Mouse (Mus musculus) lung, adult 2 months (tissue): ENCODE measurements at regions not wholly inside any gene's neighbourhood (a gene's known extent, or its start where the extent isn't known, plus 50 kb on each side); places are given as distances from the start of the nearest gene placed in this dataset.
A peak's percentile ranks its signal among the peaks of the same experiment; 100 is the strongest.

Source experiments
- DNase-seq: peaks from one replicate; pipeline ENCODE4 v3.0.0; 2022
- H3K4me1 ChIP-seq: fragments of 200-500 bp; 2 replicates; pipeline ENCODE4 v1.6.1; 2011; ENCODE audit warnings: low read length; ENCODE audit not compliant: control insufficient read depth, insufficient read depth
- H3K4me3 ChIP-seq: fragments of 200-500 bp; replicated peaks from 2 replicates; pipeline ENCODE3; 2011; ENCODE audit warnings: low read depth, mild to moderate bottlenecking, control low read depth, low read length; ENCODE audit errors: extremely low read depth
- CTCF ChIP-seq: fragments of 200-500 bp; IDR thresholded peaks from 2 replicates; pipeline ENCODE4 v1.5.1; 2011; ENCODE audit warnings: mild to moderate bottlenecking, low read length, control low read depth; ENCODE audit not compliant: insufficient read depth
- POLR2A ChIP-seq: fragments of 200-500 bp; IDR thresholded peaks from 2 replicates; pipeline ENCODE4 v1.6.1; 2011; ENCODE audit warnings: low read depth, mild to moderate bottlenecking, control low read depth, low read length, borderline replicate concordance; ENCODE audit errors: extremely low read depth
- WGBS: fragments of 180-500 bp; shearing (Covaris S2); methylation state at CpG from one replicate; pipeline ENCODE4 v1.1.7; 2018; 5-methylcytosine and 5-hydroxymethylcytosine counted together

- no peak for DNase-seq
- no peak overlapping the region for H3K4me3 ChIP-seq
- TF ChIP-seq POLR2A (no peak), CTCF (no peak)
- WGBS, result 68% methylated on average over 4 of the region's 4 CpGs
- H3K4me1 ChIP-seq, result peaks cover 6% of the 10 kb centered on the region; the same call in 1 of the 2 replicates
Observed at GRCm38 (mm10) chr10:99635796-99636195, 123.7 kb downstream of the Csl start.

- DNase-seq, result no peak
- 72% methylated on average over 7 of the region's 7 CpGs for WGBS
- no peak overlapping the region for H3K4me3 ChIP-seq
- TF ChIP-seq POLR2A, result no peak
- TF ChIP-seq CTCF, result no peak
- peaks cover 6% of the 10 kb centered on the region; the same call in 1 of the 2 replicates for H3K4me1 ChIP-seq
Observed at GRCm38 (mm10) chr10:99639022-99639421, 120.4 kb downstream of the Csl start.

- TF ChIP-seq CTCF, result no peak
- no peak for TF ChIP-seq POLR2A
- H3K4me1 ChIP-seq, result peaks cover 6% of the 10 kb centered on the region; the same call in 1 of the 2 replicates
- WGBS, result 33% methylated on average over 5 of the region's 5 CpGs
- no peak overlapping the region for H3K4me3 ChIP-seq
- no peak for DNase-seq
Observed at GRCm38 (mm10) chr10:99639469-99639868, 120.0 kb downstream of the Csl start.

GRCm38 (mm10) chr10:99641784-99642183 lies 117.7 kb downstream of the Csl start:
- peaks cover 3% of the 10 kb centered on the region; the same call in 1 of the 2 replicates for H3K4me1 ChIP-seq
- TF ChIP-seq POLR2A, result no peak
- peak; percentile 83 for TF ChIP-seq CTCF
- DNase-seq, result peak; percentile 31
- WGBS, result 8% methylated on average over 11 of the region's 11 CpGs
- no peak overlapping the region for H3K4me3 ChIP-seq

GRCm38 (mm10) chr10:99642201-99642827 lies 117.1 kb downstream of the Csl start:
- no peak for DNase-seq
- WGBS, result 54% methylated on average over 4 of the region's 4 CpGs
- Histone ChIP-seq H3K4me3 (no peak overlapping the region), H3K4me1 (peaks cover 3% of the 10 kb centered on the region; the same call in 1 of the 2 replicates)
- TF ChIP-seq POLR2A (no peak), CTCF (no peak)

- Histone ChIP-seq H3K4me3 (no peak overlapping the region), H3K4me1 (no peaks in the 10 kb centered on the region)
- TF ChIP-seq POLR2A (no peak), CTCF (no peak)
- DNase-seq, result no peak
- 52% methylated on average over 2 of the region's 2 CpGs for WGBS
Observed at GRCm38 (mm10) chr10:99644981-99645380, 114.5 kb downstream of the Csl start.

- no peak for DNase-seq
Observed at GRCm38 (mm10) chr10:99652011-99652410, 107.4 kb downstream of the Csl start.

GRCm38 (mm10) chr10:99654284-99654683 lies 105.2 kb downstream of the Csl start:
- TF ChIP-seq POLR2A (no peak), CTCF (no peak)
- 81% methylated on average over 4 of the region's 4 CpGs for WGBS
- Histone ChIP-seq H3K4me1 (no peaks in the 10 kb centered on the region), H3K4me3 (no peak overlapping the region)
- DNase-seq, result no peak

More at GRCm38 (mm10) chr10:99652011-99652410, 107.4 kb downstream of the Csl start:
- no peaks in the 10 kb centered on the region for H3K4me1 ChIP-seq
- H3K4me3 ChIP-seq, result no peak overlapping the region
- TF ChIP-seq CTCF, result no peak
- TF ChIP-seq POLR2A, result no peak
- 90% methylated on average over 1 of the region's 1 CpGs for WGBS

GRCm38 (mm10) chr10:99676557-99677098 lies 82.8 kb downstream of the Csl start:
- 54% methylated on average over 3 of the region's 3 CpGs for WGBS
- Histone ChIP-seq H3K4me3 (no peak overlapping the region), H3K4me1 (no peaks in the 10 kb centered on the region)
- TF ChIP-seq POLR2A (no peak), CTCF (no peak)
- no peak for DNase-seq

GRCm38 (mm10) chr10:99678096-99678495 lies 81.4 kb downstream of the Csl start:
- H3K4me1 ChIP-seq, result no peaks in the 10 kb centered on the region
- H3K4me3 ChIP-seq, result no peak overlapping the region
- TF ChIP-seq CTCF, result no peak
- no peak for TF ChIP-seq POLR2A
- WGBS, result 86% methylated on average over 9 of the region's 9 CpGs
- no peak for DNase-seq
